Comparison of ENCODE assay signal across 8 mouse cellular contexts in genomic region chr12:16618512-16619274, GRCm38 (mm10). TPM values are rescaled to one million over a fixed set of nuclear protein-coding genes. Genes with fewer than 3 reads are reported as not detected.
DNase-seq lines count a peak whose midpoint lies in the region; ATAC-seq and TF ChIP-seq lines count a peak whose summit lies in the region.

No protein-coding gene starts in this region.

- intact Hi-C loops in gastrocnemius, adult 2 months (cut with DNase I), result no loop called here

- no peak overlapping the region for H3K4me2 ChIP-seq in hindbrain, embryonic 16.5 days (ENCODE audit: low read length)
- peak overlapping the region; percentile 32; the same call in 1 of the 2 replicates for H3K4me2 ChIP-seq in lung, embryonic 16.5 days (ENCODE audit: low read depth, low read length)

- H3K9me3 ChIP-seq in hindbrain, embryonic 16.5 days (ENCODE audit: control insufficient read depth, low read length), result no peaks in the 10 kb centered on the region
- no peaks in the 10 kb centered on the region for H3K9me3 ChIP-seq in lung, embryonic 16.5 days (ENCODE audit: control insufficient read depth, low read length)

- no peak for TF ChIP-seq CTCF in Patski (IDR thresholded peaks at IDR 0.05)
- TF ChIP-seq CTCF in gastrocnemius, adult 2 months (IDR thresholded peaks at IDR 0.05), result no peak

- POLR2A ChIA-PET in Patski (lab: Charles Lee), result interaction anchor here (0.9 kb wide), 1 partner anchor 42 kb away, joined by 3 read pairs; no protein-coding TSS in a partner anchor

- peaks cover 7% of the 10 kb centered on the region for H3K4me1 ChIP-seq in hindbrain, embryonic 16.5 days (ENCODE audit: control insufficient read depth, insufficient read depth, low read depth, low read length)
- peaks cover 20% of the 10 kb centered on the region for H3K4me1 ChIP-seq in lung, embryonic 16.5 days (replicated peaks; ENCODE audit: control insufficient read depth, insufficient read depth, low read length)

- H3K4me3 ChIP-seq in gastrocnemius, adult 2 months, result 0 out of 2 replicates have a peak overlapping the region, but pooled peaks have one; percentile 28
- no peak overlapping the region for H3K4me3 ChIP-seq in hindbrain, embryonic 16.5 days (ENCODE audit: low read length)
- no peak overlapping the region for H3K4me3 ChIP-seq in lung, embryonic 16.5 days (ENCODE audit: low read length)

- no peaks in the 10 kb centered on the region for H3K36me3 ChIP-seq in hindbrain, embryonic 16.5 days (ENCODE audit: control insufficient read depth, insufficient read depth, low read length)
- H3K36me3 ChIP-seq in lung, embryonic 16.5 days (ENCODE audit: control insufficient read depth, insufficient read depth, low read length), result no peaks in the 10 kb centered on the region

- DNase-seq in Patski (ENCODE audit: low read depth, low spot score), result peak; percentile 7
- DNase-seq in cerebellum, postnatal 36 days, result peak; percentile 56 to 59
- peak; percentile 97 for DNase-seq in gastrocnemius, adult 2 months
- peak; percentile 43 to 58 for DNase-seq in layer of hippocampus, postnatal 36 days
- peak; percentile 70 for DNase-seq in right cerebral cortex, adult 18-20 months

- in situ Hi-C loops in Patski (cut with MboI; ENCODE audit: low pct_unique_long_range_greater_than_20kb), result no loop called here

- CTCF ChIA-PET in Patski (lab: Charles Lee), result interaction anchor here (1.0 kb wide), 1 partner anchor 16 kb away, joined by 3 read pairs; no protein-coding TSS in a partner anchor

- H3K27me3 ChIP-seq in Patski, result no peaks in the 10 kb centered on the region
- H3K27me3 ChIP-seq in hindbrain, embryonic 16.5 days (replicated peaks; ENCODE audit: control insufficient read depth, insufficient read depth, low read length), result no peaks in the 10 kb centered on the region
- no peaks in the 10 kb centered on the region for H3K27me3 ChIP-seq in lung, embryonic 16.5 days (ENCODE audit: control insufficient read depth, insufficient read depth, low read depth, low read length)

- peak; percentile 57 for ATAC-seq in Patski
- peak; percentile 90 for ATAC-seq in hindbrain, embryonic 16.5 days
- peak; percentile 94 for ATAC-seq in lung, embryonic 16.5 days (ENCODE audit: low read depth)
- ATAC-seq in monocyte, adult 5-6 weeks (replicated peaks; ENCODE audit: insufficient number of reproducible peaks, low FRiP score, low TSS enrichment, poor library complexity, severe bottlenecking), result no peak

- no peak overlapping the region for H3K9ac ChIP-seq in hindbrain, embryonic 16.5 days (ENCODE audit: low read depth, low read length)
- no peak overlapping the region for H3K9ac ChIP-seq in lung, embryonic 16.5 days (ENCODE audit: low read length)

- H3K27ac ChIP-seq in gastrocnemius, adult 2 months, result peak overlapping the region; percentile 94
- peak overlapping the region; percentile 9; the same call in 1 of the 2 replicates for H3K27ac ChIP-seq in hindbrain, embryonic 16.5 days (ENCODE audit: low read depth, low read length)
- H3K27ac ChIP-seq in lung, embryonic 16.5 days (ENCODE audit: low read length), result peak overlapping the region; percentile 69

- WGBS in hindbrain, embryonic 16.5 days, result 12% methylated on average over 12 of the region's 12 CpGs
- WGBS in lung, embryonic 16.5 days, result 12% methylated on average over 12 of the region's 12 CpGs

RNA-seq across cellular contexts. Expression of gene Lpin1, which starts 7.9 kb away (rescaled TPM):
- 6.8 TPM for polyA plus RNA-seq in Patski (2021)
- 100 to 1,000 TPM; 279 to 395 TPM for total RNA-seq in gastrocnemius, adult 2 months (2021)
- polyA plus RNA-seq in hindbrain, embryonic 16.5 days (2015; fragmentation: Nextera tagmentation; extraction: Ambion mirVana), result 14.8 and 18.0 TPM in 2 replicates
- total RNA-seq in layer of hippocampus, postnatal 36 days (2021), result 10 to 100 TPM; 25.1 to 26.3 TPM
- polyA plus RNA-seq in lung, embryonic 16.5 days (2015; fragmentation: Nextera tagmentation; extraction: Ambion mirVana), result 8.1 and 9.3 TPM in 2 replicates
- 32.5 to 104 TPM (median 38.1 TPM) in 3 replicates for total RNA-seq in monocyte, adult 5-6 weeks (2017)

RNA-seq across cellular contexts. Expression of gene Ntsr2, which starts 34.5 kb away (rescaled TPM):
- not detected for polyA plus RNA-seq in Patski (2021)
- 1 to 10 TPM; 2.2 to 4.2 TPM for total RNA-seq in gastrocnemius, adult 2 months (2021)
- 5.8 and 8.4 TPM in 2 replicates for polyA plus RNA-seq in hindbrain, embryonic 16.5 days (2015; fragmentation: Nextera tagmentation; extraction: Ambion mirVana)
- total RNA-seq in layer of hippocampus, postnatal 36 days (2021), result 100 to 1,000 TPM; 195 to 199 TPM
- 0.24 and 0.52 TPM in 2 replicates for polyA plus RNA-seq in lung, embryonic 16.5 days (2015; fragmentation: Nextera tagmentation; extraction: Ambion mirVana)
- total RNA-seq in monocyte, adult 5-6 weeks (2017), result not detected in 3 replicates

Comparison
In these comparisons a context has a peak if more than half of its experiments do, and no peak if none do; other contexts are left out.
1. DNase-seq: peak in every context shown above with its lines; median percentile 97 in gastrocnemius, adult 2 months; 70 in right cerebral cortex, adult 18-20 months; 58 in cerebellum, postnatal 36 days; 50 in layer of hippocampus, postnatal 36 days; 7 in Patski.
2. H3K27ac ChIP-seq: peak in every context shown above with its lines; median percentile 94 in gastrocnemius, adult 2 months; 69 in lung, embryonic 16.5 days; 9 in hindbrain, embryonic 16.5 days.
3. RNA of gene Ntsr2, which starts 34.5 kb away (total RNA-seq): 195 to 199 TPM in layer of hippocampus, postnatal 36 days; 2.2 to 4.2 TPM in gastrocnemius, adult 2 months and not detected in monocyte, adult 5-6 weeks; every median in the first group is over 10 times any median in the second.